Mouse (Mus musculus) heart, postnatal 25 days (tissue): ENCODE results near the gene P4hb. TPM values are rescaled to one million over a fixed set of nuclear protein-coding genes. Genes with fewer than 3 reads are reported as not detected.
A peak's percentile ranks its signal among the peaks of the same experiment; 100 is the strongest.
"Not testable (repeated sequence)": the region's sequence is repeated elsewhere in the genome, so short reads cannot be mapped to it uniquely, and the experiment has no call there.

Experiments used
- DNase-seq: peaks from one replicate; pipeline ENCODE4 v3.0.0; 2022; ENCODE audit warnings: low spot score
- intact Hi-C: fragments of 180-260 bp; cut with DNase I; formaldehyde crosslinking; loops from one replicate; pipeline ENCODE4 v1.15.1; 2025
- total RNA-seq, 2 experiments: library from RNA; stranded (reverse); gene quantifications; 2 replicates each; pipeline ENCODE4 v1.2.3; 2021

Gene P4hb
- total RNA-seq, 2 experiments from 2014 or later, result 228 to 255 TPM

DNA sequence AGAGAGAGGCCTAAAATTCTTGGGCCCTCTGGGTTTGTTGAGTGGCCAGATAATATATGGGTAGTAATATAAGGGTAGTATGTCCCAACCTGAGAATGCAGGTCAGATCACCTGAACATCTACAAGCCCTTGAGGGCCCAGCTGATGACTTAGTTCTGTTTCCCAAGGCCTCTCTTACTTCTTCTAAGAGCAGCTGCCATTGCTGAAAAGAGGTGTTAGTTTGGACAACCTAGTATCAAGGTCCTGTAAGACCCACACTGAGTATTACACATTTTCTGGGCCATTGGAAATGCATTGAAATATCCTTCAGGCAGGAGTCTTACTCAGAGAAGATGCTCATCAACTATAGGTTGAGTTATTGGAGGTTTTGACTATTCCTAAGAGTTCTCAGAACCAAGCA lies 2.9 kb upstream of the P4hb start:
- intact Hi-C loops, result loop anchor here (2.0 kb wide), 1 partner anchor 59 kb away; no protein-coding TSS in a partner anchor
- no peak for DNase-seq

DNA sequence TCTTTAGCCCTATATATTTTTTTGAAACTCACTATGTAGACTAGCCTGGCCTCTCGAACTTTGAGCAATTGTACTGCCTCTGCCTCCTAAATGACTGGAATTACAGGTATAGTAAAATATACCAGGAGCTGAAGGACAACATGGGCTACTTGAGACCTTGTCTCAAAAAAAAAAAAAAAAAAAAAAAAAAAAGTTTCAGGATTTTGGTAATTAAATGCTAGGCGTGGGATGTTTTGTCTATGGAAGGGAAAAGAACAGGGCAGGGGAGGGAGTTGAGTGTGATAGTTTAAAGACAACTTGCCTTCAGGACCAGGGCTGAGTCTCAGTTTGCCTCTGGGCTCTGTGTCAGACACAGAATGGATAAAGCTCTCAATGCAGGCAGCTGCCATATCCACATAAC lies 2.0 kb upstream of the P4hb start:
- DNase-seq, result no peak
- intact Hi-C loops, result no loop called here

DNA sequence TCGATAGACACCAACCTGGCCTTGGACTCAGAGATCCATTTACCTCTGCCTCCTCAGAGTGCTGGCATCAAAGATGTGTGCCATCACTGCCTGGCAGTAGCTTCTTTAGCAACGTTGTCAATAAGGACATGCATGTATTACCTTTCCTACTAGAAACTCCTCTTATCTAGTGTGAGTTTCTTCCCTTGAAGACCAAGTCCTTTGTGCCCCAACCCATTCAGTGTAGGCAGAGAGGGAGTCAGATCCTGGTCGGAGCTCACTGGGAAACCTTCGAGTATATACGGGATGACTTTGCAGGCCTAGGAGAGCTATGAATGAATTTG lies 1.2 kb upstream of the P4hb start:
- intact Hi-C loops, result no loop called here
- DNase-seq, result no peak

DNA sequence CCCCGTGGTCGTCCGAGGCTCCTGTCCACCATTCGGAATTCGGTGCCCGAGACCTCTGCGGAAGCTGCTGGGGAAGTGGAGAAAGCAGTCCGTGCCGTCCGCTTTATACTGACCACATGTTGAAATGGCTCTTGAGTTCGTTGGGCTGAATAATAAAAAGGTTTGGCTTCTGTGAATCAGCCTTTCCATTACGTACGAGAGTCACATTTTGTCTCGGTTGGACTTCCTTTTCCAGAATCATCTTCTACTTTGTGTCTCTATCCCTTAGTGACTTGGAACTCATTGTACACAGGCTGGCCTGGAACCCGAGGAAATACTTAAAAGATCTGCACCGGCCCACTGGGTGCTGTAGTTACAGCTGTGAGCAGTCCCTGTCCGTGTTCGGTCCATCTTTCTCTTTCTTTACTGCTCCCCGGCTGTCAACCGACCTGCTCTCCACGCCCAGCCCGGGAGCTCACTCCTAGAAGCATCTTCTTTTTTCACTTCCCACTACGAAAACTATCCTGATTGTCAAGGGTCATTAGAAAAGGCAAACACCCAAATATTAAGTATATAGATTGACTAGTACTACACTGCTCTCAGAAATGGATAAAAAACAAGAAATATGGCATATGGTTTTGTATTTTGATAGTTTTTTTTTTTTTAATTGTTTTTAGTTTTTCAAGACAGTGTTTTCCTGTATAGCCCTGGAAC lies 678 bp upstream of the P4hb start:
- intact Hi-C loops, result no loop called here
- no peak for DNase-seq

DNA sequence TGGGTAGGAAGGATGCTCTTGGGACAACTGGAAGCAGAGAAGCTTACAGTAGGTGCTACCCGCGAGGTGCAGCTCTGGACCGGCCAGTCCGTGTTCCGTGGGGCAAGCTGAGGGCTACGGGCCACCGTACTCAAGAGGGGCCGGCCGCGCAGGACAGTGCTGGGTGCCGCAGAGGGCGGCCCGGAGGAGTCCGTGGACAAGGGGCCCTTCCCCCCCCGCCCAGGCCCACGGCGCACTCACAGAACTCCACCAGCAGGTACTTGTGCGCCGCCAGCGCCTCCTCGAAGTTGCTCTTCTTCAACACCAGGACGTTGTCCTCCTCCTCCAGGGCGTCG lies 669 bp downstream of the P4hb start:
- no peak for DNase-seq
- intact Hi-C loops, result loop anchor here (1.0 kb wide), 1 partner anchor 23 kb away; the partner anchor contains the start of gene Mcrip1

DNA sequence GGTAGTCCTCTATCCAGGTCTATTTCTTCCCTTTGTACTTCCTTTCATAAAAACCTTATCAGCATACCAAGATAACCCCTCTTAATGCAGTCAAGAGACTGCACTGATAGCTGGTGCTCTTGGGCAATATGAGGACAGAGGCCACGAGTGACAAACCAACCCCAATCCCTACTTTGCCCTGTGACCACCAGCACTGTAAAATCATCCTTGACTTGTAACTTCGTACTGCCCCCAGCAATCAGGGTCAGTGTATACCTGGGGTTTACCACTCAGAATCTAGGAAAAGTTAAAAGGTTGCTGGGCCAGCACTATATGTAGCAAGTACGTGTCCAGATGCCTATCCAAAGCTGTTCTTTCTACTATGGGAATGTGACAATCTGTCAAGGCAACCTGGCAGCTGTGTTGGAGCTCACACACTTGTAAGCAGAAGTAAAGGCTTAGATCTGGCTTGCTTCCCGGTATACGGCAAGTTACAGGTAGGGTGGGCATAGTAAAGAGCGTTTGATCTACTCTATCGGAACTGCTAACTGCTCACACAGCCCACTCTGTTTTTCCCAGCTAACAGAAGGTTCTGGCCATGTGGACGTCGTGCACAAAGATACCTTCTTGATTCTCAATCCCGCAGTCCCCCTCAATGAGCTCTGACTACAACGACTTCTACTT lies 1.2 kb downstream of the P4hb start:
- DNase-seq, result no peak
- intact Hi-C loops, result loop anchor here (1.0 kb wide), 1 partner anchor 23 kb away; the partner anchor contains the start of gene Mcrip1

DNA sequence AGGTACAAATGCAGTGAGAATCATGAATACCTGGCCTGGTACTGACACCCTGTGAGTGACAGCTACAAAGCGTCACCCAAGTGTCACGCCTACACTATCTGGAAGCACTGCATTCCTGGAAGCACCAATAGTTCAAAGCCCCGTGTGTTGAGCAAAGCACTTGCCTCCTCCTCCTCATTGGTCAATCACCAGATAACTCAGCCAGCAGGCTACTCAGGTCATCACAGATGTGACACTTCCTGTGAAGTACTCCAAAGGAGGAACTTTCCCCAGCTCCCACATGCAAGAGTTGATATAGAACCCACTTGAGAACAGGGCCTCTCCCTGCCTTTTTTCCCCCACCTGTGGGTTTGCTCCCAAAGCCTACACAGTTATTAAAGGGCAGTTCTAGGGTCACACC lies 1.9 kb downstream of the P4hb start:
- no peak for DNase-seq
- intact Hi-C loops, result no loop called here

DNA sequence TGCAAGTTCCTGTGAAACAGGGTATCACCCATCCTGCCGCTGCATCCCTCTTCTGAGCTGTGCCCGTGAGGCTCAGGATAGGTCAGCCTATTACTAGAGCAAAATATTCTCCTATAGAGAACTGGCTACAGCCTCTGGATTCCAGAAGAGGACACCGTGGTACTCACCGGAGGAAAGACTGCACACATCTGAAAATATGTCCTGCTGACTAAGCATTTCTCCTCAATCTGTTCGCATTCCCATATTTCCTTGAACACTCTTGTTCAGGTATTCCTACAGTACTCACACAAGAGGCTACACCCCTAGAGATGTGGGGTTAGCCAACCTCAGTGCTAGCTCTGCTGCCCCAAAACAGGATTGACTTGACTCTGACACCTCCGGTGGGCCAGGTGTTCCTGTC lies 4.7 kb downstream of the P4hb start:
- no peak for DNase-seq
- intact Hi-C loops, result no loop called here

DNA sequence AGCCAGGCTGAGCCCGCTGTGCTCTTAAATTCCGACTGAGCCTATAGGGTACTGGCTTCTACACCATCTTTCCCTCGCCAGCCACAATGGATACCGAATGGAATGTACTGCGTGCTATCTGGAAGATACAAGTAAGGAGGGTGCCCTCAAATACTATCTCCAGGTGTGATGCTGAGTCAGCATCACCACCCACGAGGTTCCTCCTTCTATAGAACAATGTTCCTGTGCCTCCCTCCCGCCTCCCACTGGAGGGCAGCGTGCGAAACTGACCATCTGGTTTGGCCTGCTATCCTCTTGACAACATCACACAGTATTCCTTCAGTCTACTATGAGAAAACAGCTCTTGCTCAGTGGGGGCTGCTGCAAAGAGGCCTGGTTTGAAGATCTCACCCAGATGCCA lies 7.9 kb downstream of the P4hb start:
- no peak for DNase-seq
- intact Hi-C loops, result no loop called here

DNA sequence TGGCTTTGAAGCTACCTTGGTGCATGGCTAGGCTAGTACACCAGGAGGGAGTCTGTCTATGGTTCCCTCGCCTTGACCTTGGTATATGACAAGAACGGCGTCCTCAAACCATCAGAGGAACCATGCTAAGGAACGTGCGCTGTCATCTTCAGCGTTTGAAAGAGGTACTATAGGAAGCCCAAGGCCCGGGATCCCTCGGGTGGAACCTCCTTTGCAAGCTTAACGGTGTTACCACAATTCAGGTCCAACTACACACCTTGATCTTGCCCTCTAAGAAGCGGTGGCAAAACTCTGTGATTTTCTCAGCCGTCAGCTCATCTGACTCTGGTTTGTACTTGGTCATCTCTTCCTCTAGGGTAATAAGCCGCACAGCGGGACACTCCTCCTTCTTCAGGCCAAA lies 10.1 kb downstream of the P4hb start:
- intact Hi-C loops, result no loop called here
- no peak for DNase-seq

DNA sequence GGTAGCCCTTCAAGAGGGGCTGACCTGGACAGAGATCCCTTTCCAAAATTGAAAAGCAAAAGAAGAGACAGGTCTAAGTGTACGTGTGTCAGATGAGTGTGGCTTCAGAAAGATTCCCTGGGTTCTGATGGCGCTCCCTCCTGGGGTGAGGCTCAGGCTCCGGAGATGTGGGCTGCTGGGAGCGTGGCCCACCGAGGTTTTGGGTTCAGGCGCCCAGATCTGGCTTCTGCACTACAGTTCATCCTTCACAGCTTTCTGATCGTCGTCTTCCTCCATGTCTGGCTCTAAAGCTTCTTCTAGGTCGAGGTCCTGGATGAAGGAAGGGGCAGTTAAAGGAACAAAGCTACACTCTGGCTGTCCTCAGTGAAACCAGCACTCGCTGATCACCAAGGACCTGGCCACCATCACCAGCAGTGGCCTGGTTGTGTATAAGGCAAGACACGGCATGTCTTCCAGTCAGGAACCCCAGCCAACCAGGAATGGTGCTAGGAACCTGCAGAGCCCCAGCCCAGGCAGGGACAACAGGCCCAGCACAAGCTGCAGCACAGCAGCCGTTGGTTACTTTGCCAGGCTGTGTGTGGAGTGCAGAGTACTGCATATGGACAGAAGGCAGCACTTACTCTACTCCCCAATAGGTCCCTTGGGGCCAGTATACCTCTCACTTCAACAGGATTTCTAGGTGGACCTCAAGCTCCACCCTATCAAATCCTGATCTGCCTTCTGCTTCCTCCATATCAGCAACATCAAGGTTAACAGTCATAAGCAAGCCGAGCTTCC lies 11.9 kb downstream of the P4hb start:
- no peak for DNase-seq
- intact Hi-C loops, result no loop called here

DNA sequence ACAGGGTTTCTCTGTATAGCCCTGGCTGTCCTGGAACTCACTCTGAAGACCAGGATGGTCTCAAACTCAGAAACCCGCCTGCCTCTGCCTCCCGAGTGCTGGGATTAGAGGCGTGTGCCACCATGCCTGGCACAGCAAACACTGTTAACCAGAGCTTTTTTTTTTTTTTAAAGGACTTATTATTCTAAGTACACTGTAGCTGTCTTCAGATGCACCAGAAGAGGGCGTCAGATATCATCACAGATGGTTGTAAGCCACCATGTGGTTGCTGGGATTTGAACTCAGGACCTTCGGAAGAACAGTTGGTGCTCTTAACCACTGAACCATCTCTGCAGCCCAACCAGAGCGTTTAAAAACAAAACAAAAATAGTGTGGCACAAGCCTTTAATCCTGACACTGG lies 14.2 kb downstream of the P4hb start:
- DNase-seq, result not testable (repeated sequence)

DNA sequence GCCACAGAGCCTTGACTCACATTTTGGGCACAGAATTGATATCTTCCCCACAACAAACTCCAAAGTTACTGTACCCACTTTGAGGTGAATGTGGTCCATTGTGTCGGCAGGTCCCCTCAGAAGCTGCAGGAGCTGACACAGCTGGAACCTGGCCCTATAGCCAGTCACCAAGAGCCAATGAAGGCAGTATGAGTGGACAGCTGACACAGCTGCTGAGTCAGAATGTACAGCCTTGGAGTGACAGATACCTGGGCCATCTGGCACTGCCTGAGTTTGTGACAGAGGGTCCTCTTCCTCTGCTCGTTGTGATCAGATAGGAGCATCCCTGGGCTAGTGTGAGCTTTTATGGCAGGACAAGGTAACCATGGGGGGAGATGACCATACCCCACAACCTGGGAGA lies 17.8 kb downstream of the P4hb start:
- no peak for DNase-seq
- intact Hi-C loops, result no loop called here

More for the DNA sequence above, 14.2 kb downstream of the P4hb start:
- intact Hi-C loops, result not testable (repeated sequence)

DNA sequence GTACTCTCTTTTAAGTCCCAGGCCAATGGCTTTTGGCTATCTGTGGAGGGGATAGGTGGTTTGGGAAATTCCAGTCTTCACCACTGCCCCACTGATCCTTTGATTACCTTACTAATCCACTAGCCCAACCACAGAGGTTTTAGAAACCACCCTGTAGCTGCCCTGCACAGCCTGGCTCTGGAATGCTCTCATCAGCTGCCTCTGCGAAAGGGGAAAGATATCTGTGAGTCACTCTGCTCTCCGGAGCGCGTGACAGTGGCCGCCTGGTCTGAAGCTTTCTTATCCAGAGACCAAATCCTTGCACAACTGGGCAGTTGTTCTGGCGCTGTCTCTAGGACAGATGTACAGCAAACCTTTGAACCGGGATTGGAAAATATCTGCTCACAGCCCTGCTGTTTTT lies 18.2 kb downstream of the P4hb start:
- DNase-seq, result no peak
- intact Hi-C loops, result no loop called here

DNA sequence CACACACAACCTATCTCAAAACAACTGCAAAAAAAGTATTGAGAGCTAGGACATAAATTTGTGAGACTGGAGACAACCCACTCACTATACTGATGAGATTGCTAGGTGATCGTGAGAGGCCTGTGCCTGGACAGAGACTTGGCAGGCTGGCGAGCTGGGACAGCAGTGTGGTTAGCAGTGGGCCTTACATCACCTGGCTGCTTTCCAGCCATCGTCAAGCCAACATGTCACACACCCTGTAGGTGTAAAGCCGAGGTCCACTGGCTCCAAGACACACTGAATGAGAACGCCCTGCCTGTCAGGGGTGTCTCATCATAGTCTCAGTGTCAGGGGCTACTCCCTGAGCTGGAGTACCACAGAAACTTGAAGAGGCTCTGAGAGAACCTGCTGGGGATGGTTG lies 20.3 kb downstream of the P4hb start:
- intact Hi-C loops, result no loop called here
- no peak for DNase-seq

DNA sequence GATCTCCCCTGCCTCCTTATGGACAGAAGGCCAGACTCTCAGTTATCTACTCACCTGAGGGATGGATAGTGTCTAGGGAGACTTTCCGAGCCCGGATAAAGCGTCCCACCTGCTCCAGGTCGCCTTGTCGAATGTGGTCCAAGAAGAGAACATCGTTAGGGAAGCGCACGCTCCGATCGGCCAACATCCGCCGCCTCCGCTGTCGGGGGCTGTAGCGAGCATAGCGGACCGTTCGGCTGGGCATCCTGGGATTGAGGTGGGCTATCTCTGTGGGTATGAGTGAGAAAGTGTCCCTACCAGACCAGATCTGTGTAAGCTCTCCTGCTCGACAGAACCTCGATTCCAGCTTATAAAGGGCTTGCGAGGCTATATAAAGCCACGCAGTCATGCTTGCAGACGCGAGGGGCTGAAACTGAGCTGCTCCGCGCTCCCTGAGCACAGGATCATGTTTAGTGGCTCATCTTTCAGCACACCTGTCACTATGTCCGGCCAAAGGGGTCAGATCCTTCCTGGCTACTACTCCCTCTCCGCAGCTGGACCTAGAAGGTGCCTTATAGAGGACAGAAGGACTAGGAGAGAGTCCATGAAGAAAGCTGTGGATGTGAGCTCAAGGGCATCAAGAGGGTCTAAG lies 22.1 kb downstream of the P4hb start, which contains the start of gene Ppp1r27:
Gene Ppp1r27, minus strand, starts transcription at position 323 of the 631 bp plus-strand sequence.
- DNase-seq, result no peak
- intact Hi-C loops, result no loop called here

DNA sequence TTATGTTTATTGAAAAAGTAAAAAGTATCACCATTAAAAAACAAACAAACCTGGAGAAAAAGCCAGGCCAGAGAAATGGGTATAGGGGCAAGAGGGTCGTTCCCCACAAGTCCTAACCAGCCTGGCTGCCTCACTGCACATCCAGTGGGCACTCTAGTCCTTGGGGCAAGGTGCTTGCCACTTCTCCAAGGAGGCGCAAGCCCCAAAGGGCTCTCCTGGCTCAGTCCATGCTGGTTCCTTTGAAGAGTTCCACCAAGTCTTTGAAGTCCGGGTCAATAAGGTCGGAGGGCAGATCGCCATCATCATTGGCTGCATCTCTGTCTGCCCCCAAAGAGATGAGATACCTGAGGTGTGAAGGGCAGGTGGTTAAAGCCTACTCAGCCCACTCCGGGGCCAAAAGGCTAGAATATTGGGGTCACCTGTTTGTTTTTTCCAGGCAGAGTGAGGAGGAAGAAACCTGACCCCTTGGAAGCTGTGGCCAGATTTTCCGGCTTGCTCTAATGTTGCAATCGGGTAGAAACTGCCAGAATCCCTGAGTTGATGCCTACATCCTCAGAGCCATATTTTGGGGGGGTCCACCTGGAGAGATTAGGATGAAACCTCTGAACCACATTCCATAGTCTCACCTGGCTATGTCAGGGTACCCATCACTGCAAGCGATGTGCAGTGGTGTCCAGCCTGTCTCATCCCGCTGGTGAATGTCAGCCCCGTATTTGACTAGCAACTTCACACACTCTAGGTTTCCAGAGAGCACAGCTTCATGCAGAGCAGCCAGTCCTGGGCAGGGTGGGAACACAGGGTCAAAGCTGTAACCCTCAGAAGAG lies 22.9 kb downstream of the P4hb start:
- intact Hi-C loops, result loop anchor here (1.0 kb wide), 1 partner anchor 22 kb away; no protein-coding TSS in a partner anchor
- DNase-seq, result no peak

DNA sequence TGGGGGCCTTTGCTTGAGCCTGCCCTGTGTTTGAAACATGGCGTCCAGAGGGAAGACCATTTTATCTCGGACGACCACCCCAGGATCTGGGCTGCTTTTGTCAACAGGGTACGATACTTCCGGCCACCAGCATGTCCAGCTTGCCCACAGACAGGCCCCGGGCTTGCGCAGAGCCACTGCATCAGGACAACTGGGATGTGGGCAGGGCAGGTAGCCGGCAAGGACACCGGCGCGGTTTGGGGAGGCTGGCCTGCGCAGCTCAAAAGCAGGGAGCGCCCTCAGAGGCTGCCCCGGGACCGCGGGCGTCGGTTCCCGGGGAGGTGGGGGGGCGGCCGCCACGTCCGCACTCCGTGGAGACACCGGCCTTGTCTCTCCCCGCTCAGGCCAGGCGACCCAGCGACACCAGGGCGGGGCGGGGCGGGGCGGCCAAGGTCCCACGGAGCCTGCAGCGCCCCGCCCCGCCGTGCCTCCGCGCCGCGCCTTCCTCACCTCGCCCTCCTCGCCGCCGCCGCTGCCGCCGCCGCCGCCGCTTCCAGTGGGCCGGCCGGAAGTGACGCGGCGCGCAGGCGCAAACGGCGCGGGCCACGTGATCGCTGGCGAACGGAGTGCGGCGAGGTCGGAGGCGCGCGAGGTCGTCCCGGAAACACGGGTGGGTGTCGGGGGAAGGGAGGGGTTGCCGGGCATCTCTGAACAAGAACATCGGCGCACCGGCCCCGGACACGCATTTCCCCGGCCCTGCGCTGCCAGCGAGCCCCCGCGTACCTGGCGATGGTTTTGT lies 23.7 kb downstream of the P4hb start, which contains the start of gene Mcrip1:
Gene Mcrip1, minus strand, starts transcription at position 560 of the 778 bp plus-strand sequence.
- intact Hi-C loops, result loop anchor here (1.0 kb wide), 1 partner anchor 23 kb away; no protein-coding TSS in a partner anchor
- peak; percentile 90 for DNase-seq

DNA sequence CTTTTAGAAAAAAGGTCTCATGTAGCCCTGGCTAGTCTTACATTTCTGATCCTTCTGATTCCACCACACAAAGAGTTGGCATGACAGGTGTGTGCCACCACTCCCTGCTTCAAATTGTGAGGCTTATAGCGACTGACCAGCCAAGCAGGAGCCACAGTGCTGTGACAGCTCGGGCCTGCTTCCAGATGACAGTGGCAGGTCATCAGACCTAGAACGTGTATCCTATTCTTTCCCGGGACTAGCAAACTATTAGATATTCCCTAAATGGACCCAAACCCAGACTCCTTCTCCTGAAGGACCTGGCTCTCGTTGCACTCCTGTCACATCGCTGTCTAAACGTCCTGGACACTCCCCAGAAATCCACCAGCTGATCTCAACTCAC lies 24.3 kb downstream of the P4hb start:
- intact Hi-C loops, result loop anchor here (1.0 kb wide), 1 partner anchor 24 kb away; no protein-coding TSS in a partner anchor
- DNase-seq, result no peak
